Comparison of ENCODE assay signal across 8 mouse cellular contexts in genomic region chr5:65435806-65436561, GRCm38 (mm10). TPM values are rescaled to one million over a fixed set of nuclear protein-coding genes. Genes with fewer than 3 reads are reported as not detected.
DNase-seq lines count a peak whose midpoint lies in the region; ATAC-seq lines count a peak whose summit lies in the region.

TSS of gene Ugdh (minus strand) at chr5:65435949.

- H3K27ac ChIP-seq in hindbrain, embryonic 15.5 days (replicated peaks): peak within 1 kb of the TSS; percentile 89

- H3K4me1 ChIP-seq in hindbrain, embryonic 15.5 days (replicated peaks): peaks cover 21% of the 10 kb centered on the region

- peak; percentile 98 for DNase-seq in R1 (ENCODE audit: low read depth, low spot score)
- peak; percentile 94 to 97 for DNase-seq in cerebellum, postnatal 25 days
- peak; percentile 92 to 96 for DNase-seq in frontal cortex, postnatal 36 days (ENCODE audit: low spot score in 2 of 2)
- peak; percentile 93 for DNase-seq in left cerebral cortex, adult 11 months (ENCODE audit: low spot score)
- DNase-seq in lung, postnatal 4 days: peak; percentile 98 to 100
- peak; percentile 90 for DNase-seq in retina, postnatal 7 days (ENCODE audit: low read depth, low spot score)
- peak; percentile 97 for DNase-seq in urinary bladder, adult 2 months (ENCODE audit: low spot score)

- H3K9ac ChIP-seq in hindbrain, embryonic 15.5 days: peak within 1 kb of the TSS; percentile 80

- no peaks in the 10 kb centered on the region for H3K36me3 ChIP-seq in hindbrain, embryonic 15.5 days

- peak within 1 kb of the TSS; percentile 71 for H3K4me2 ChIP-seq in hindbrain, embryonic 15.5 days

- peak within 1 kb of the TSS; percentile 76 for H3K4me3 ChIP-seq in hindbrain, embryonic 15.5 days

- H3K27me3 ChIP-seq in hindbrain, embryonic 15.5 days: no peaks in the 10 kb centered on the region

- peak; percentile 97 for ATAC-seq in hindbrain, embryonic 15.5 days (ENCODE audit: low FRiP score, low read depth)

- WGBS in hindbrain, embryonic 15.5 days: under 1% methylated on average over 51 of the region's 51 CpGs

- H3K9me3 ChIP-seq in hindbrain, embryonic 15.5 days: no peaks in the 10 kb centered on the region

RNA-seq across cellular contexts. Expression of gene Ugdh, which starts in this region (rescaled TPM):
- polyA plus RNA-seq in hindbrain, embryonic 15.5 days (2015; fragmentation: Nextera tagmentation; extraction: Ambion mirVana): 42.6 and 43.0 TPM in 2 replicates
- polyA plus RNA-seq in urinary bladder, adult 2 months (2012; rRNA removed): 232 and 283 TPM in 2 replicates

Comparison
In these comparisons a context has a peak if more than half of its experiments do, and no peak if none do; other contexts are left out.
1. Peak in every context shown above with its lines: DNase-seq, ATAC-seq, H3K4me3 ChIP-seq and H3K27ac ChIP-seq.